Mouse (Mus musculus): ENCODE measurements around the gene Gm47985. TPM values are rescaled to one million over a fixed set of nuclear protein-coding genes. Genes with fewer than 3 reads are reported as not detected.

Gm47985 gene
- not detected for polyA plus RNA-seq (2017; shearing (Covaris generic))

GRCm38 (mm10) chr1:151182266-151182665 lies at the start of gene Gm47985:
Gene Gm47985 (plus strand): TSS chr1:151182537.

GRCm38 (mm10) chr1:151192075-151192474 lies 9.7 kb downstream of the Gm47985 start, which contains the start of gene Gm8947:
Gene Gm8947 (plus strand): TSS chr1:151192376.

GRCm38 (mm10) chr1:151198120-151198519 lies 15.8 kb downstream of the Gm47985 start, which contains the start of gene Gm47995:
Gene Gm47995 (plus strand): TSS chr1:151198448.

GRCm38 (mm10) chr1:151203818-151204217 lies 21.5 kb downstream of the Gm47985 start, which contains the start of gene 3110040M04Rik:
Gene 3110040M04Rik (plus strand): TSS chr1:151204121.

GRCm38 (mm10) chr1:151209824-151210355 lies 27.6 kb downstream of the Gm47985 start, which contains the start of gene Gm47996:
Gene Gm47996 (plus strand): TSS chr1:151210131.

Other genes with a start within 250 kb of the Gm47985 start
- not detected for gene Hmcn1, start 189.1 kb upstream of the Gm47985 start, polyA plus RNA-seq (2017; shearing (Covaris generic))
- not detected for gene Gm8947, start 9.8 kb downstream of the Gm47985 start, polyA plus RNA-seq (2017; shearing (Covaris generic))
- gene Gm47995, start 15.9 kb downstream of the Gm47985 start, polyA plus RNA-seq (2017; shearing (Covaris generic)): not detected
- not detected for gene 3110040M04Rik, start 21.6 kb downstream of the Gm47985 start, polyA plus RNA-seq (2017; shearing (Covaris generic))
- gene Gm47996, start 27.6 kb downstream of the Gm47985 start, polyA plus RNA-seq (2017; shearing (Covaris generic)): not detected
- 237 TPM for gene Ivns1abp, start 161.9 kb downstream of the Gm47985 start, polyA plus RNA-seq (2017; shearing (Covaris generic))
- 42.2 TPM for gene Swt1, start 245.9 kb downstream of the Gm47985 start, polyA plus RNA-seq (2017; shearing (Covaris generic))
- gene Trmt1l, start 246.0 kb downstream of the Gm47985 start, polyA plus RNA-seq (2017; shearing (Covaris generic)): 104 TPM

Data from inflammation-experienced regulatory T-cells, adult 16 weeks (primary cell).